Mouse (Mus musculus): Measurements from ENCODE around the gene Pde6g.

Pde6g gene

GRCm38 (mm10) chr11:120453306-120453705, at the start of gene Pde6g:
Pde6g (minus strand) TSS chr11:120453500.
- no peak for DNase-seq (ENCODE audit: low read depth)

- no peak for DNase-seq (ENCODE audit: low read depth)
Observed at GRCm38 (mm10) chr11:120501701-120502100, 48.4 kb upstream of the Pde6g start.

- no peak for DNase-seq (ENCODE audit: low read depth)
Observed at GRCm38 (mm10) chr11:120501018-120501417, 47.7 kb upstream of the Pde6g start.

- DNase-seq (ENCODE audit: low read depth) = no peak
Observed at GRCm38 (mm10) chr11:120500357-120500756, 47.1 kb upstream of the Pde6g start.

- DNase-seq (ENCODE audit: low read depth) = no peak
Observed at GRCm38 (mm10) chr11:120499894-120500293, 46.6 kb upstream of the Pde6g start.

- no peak for DNase-seq (ENCODE audit: low read depth)
Observed at GRCm38 (mm10) chr11:120498891-120499290, 45.6 kb upstream of the Pde6g start.

GRCm38 (mm10) chr11:120498226-120498625, 44.9 kb upstream of the Pde6g start:
- no peak for DNase-seq (ENCODE audit: low read depth)

- DNase-seq (ENCODE audit: low read depth) = no peak
Observed at GRCm38 (mm10) chr11:120497436-120497835, 44.1 kb upstream of the Pde6g start.

- DNase-seq (ENCODE audit: low read depth) = no peak
Observed at GRCm38 (mm10) chr11:120493911-120494310, 40.6 kb upstream of the Pde6g start.

GRCm38 (mm10) chr11:120493351-120493750, 40.1 kb upstream of the Pde6g start:
- DNase-seq (ENCODE audit: low read depth) = no peak

GRCm38 (mm10) chr11:120492878-120493203, 39.5 kb upstream of the Pde6g start:
- no peak for DNase-seq (ENCODE audit: low read depth)

GRCm38 (mm10) chr11:120492024-120492877, 39.0 kb upstream of the Pde6g start:
- peak; percentile 72 for DNase-seq (ENCODE audit: low read depth)

- peak; percentile 73 for DNase-seq (ENCODE audit: low read depth)
Observed at GRCm38 (mm10) chr11:120491317-120492023, 38.2 kb upstream of the Pde6g start, which contains the start of gene Slc25a10. Slc25a10 (plus strand) TSS chr11:120491840.

GRCm38 (mm10) chr11:120490291-120491046, 37.2 kb upstream of the Pde6g start:
- no peak for DNase-seq (ENCODE audit: low read depth)

GRCm38 (mm10) chr11:120489054-120489761, 35.9 kb upstream of the Pde6g start:
- peak; percentile 91 for DNase-seq (ENCODE audit: low read depth)

- DNase-seq (ENCODE audit: low read depth) = no peak
Observed at GRCm38 (mm10) chr11:120488516-120488915, 35.2 kb upstream of the Pde6g start.

- DNase-seq (ENCODE audit: low read depth) = no peak
Observed at GRCm38 (mm10) chr11:120485251-120485650, 32.0 kb upstream of the Pde6g start.

GRCm38 (mm10) chr11:120484265-120484981, 31.1 kb upstream of the Pde6g start, which contains the start of gene Mrpl12:
Mrpl12 (plus strand) TSS chr11:120484613.
- peak; percentile 93 for DNase-seq (ENCODE audit: low read depth)

- no peak for DNase-seq (ENCODE audit: low read depth)
Observed at GRCm38 (mm10) chr11:120483448-120483934, 30.2 kb upstream of the Pde6g start.

- DNase-seq (ENCODE audit: low read depth) = no peak
Observed at GRCm38 (mm10) chr11:120472052-120472451, 18.8 kb upstream of the Pde6g start.

- no peak for DNase-seq (ENCODE audit: low read depth)
Observed at GRCm38 (mm10) chr11:120467736-120468092, 14.4 kb upstream of the Pde6g start.

Measured in naive thymus-derived CD4-positive, alpha-beta T cell, adult 2 months (primary cell).